Mouse (Mus musculus) activated CD4-positive, CD25-positive, alpha-beta regulatory T cell, adult 4 months (primary cell): Measurements from ENCODE around the gene Ano9. TPM values are rescaled to one million over a fixed set of nuclear protein-coding genes. Genes with fewer than 3 reads are reported as not detected.

Source experiments
- ATAC-seq: one replicate; pipeline ENCODE4 v1.8.0; 2017
- polyA plus RNA-seq, 2 experiments: library from polyadenylated mRNA; unstranded; fragments of 100-300 nt; shearing (Covaris generic); gene quantifications; one replicate each; pipeline ENCODE4 v1.2.1; 2017

Ano9 gene
- not detected for polyA plus RNA-seq

- no peak for ATAC-seq
These were observed at the start of gene Ano9 for GRCm38 (mm10) chr7:141117636-141118035. TSS of gene Ano9 (minus strand) at chr7:141117806.

GRCm38 (mm10) chr7:141164850-141165249 lies 47.2 kb upstream of the Ano9 start:
- no peak for ATAC-seq

- ATAC-seq = no peak
These were observed 46.8 kb upstream of the Ano9 start for GRCm38 (mm10) chr7:141164397-141164796.

GRCm38 (mm10) chr7:141155362-141155761 lies 37.8 kb upstream of the Ano9 start:
- ATAC-seq = no peak

GRCm38 (mm10) chr7:141148639-141149038 lies 31.0 kb upstream of the Ano9 start:
- no peak for ATAC-seq

- ATAC-seq = no peak
These were observed 29.4 kb upstream of the Ano9 start for GRCm38 (mm10) chr7:141147044-141147443.

- no peak for ATAC-seq
These were observed 28.5 kb upstream of the Ano9 start for GRCm38 (mm10) chr7:141146043-141146595.

- ATAC-seq = no peak
These were observed 27.8 kb upstream of the Ano9 start for GRCm38 (mm10) chr7:141145403-141145802.

- no peak for ATAC-seq
These were observed 27.0 kb upstream of the Ano9 start for GRCm38 (mm10) chr7:141144650-141145049.

GRCm38 (mm10) chr7:141143861-141144260 lies 26.3 kb upstream of the Ano9 start:
- no peak for ATAC-seq

GRCm38 (mm10) chr7:141143112-141143511 lies 25.5 kb upstream of the Ano9 start:
- peak; percentile 65 for ATAC-seq

- ATAC-seq = no peak
These were observed 23.7 kb upstream of the Ano9 start for GRCm38 (mm10) chr7:141141326-141141725.

- ATAC-seq = no peak
These were observed 14.5 kb upstream of the Ano9 start for GRCm38 (mm10) chr7:141131904-141132755.

GRCm38 (mm10) chr7:141131024-141131820 lies 13.6 kb upstream of the Ano9 start:
- ATAC-seq = peak; percentile 98

- peak; percentile 1 for ATAC-seq
These were observed 5.9 kb upstream of the Ano9 start for GRCm38 (mm10) chr7:141123517-141123856.

- peak; percentile 97 for ATAC-seq
These were observed 5.3 kb upstream of the Ano9 start for GRCm38 (mm10) chr7:141122689-141123516.

- ATAC-seq = no peak
These were observed 4.6 kb upstream of the Ano9 start, which contains the start of gene Ptdss2 for GRCm38 (mm10) chr7:141122245-141122644. TSS of gene Ptdss2 (plus strand) at chr7:141122382.

GRCm38 (mm10) chr7:141121051-141121531 lies 3.5 kb upstream of the Ano9 start:
- no peak for ATAC-seq

- no peak for ATAC-seq
These were observed 3.0 kb upstream of the Ano9 start for GRCm38 (mm10) chr7:141120605-141121004.

- ATAC-seq = no peak
These were observed 1.9 kb upstream of the Ano9 start for GRCm38 (mm10) chr7:141119487-141119886.

GRCm38 (mm10) chr7:141115874-141116273 lies 1.7 kb downstream of the Ano9 start:
- ATAC-seq = no peak

GRCm38 (mm10) chr7:141103161-141103560 lies 14.4 kb downstream of the Ano9 start:
- ATAC-seq = no peak
